In the genomic region with DNA sequence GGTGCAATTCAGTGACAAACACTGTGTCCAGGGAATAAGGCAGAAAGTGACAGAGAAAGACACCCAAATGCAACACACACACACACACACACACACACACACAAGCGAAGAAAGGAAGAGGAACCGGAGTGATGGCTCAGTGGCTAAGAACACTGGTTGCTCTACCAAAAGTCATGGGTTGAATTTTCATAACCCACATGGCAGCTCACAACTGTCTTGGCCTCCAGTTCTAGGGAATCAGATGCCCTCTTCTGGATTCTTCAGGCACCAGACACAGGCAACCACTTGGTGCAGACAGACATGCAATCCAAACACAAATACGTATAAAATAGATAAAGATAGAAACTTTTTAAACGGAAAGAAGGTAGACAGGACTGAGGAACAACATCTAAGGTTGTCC, we compare ENCODE assay signal across 22 mouse cellular contexts.
"Had no signal": no experiment of that assay in that cellular context is flagged by ENCODE, and none has a peak within 500 bp of the region (broad histone marks: within the 10 kb centered on the region; RNA-seq: fewer than 3 reads in every experiment).

No protein-coding gene starts in this region.

- H3K27me3 ChIP-seq: kidney, embryonic 15.5 days; limb, embryonic 12.5 days; limb, embryonic 15.5 days; lung, embryonic 15.5 days; neural tube, embryonic 12.5 days; neural tube, embryonic 15.5 days; stomach, embryonic 15.5 days had no signal

- DNase-seq: kidney, adult 11 months; kidney, postnatal 25 days; left cerebral cortex, postnatal 4 days; liver, postnatal 0 days; lung, postnatal 10 days; lung, postnatal 36 days; midbrain, embryonic 14.5 days; right cerebral cortex, adult 18-20 months; right cerebral cortex, postnatal 25 days; spleen, adult 18-20 months; thymus, adult 18-20 months; thymus, postnatal 4 days had no signal

- H3K9ac ChIP-seq: kidney, embryonic 15.5 days; limb, embryonic 12.5 days; limb, embryonic 15.5 days; liver, embryonic 14.5 days; liver, postnatal 0 days; lung, embryonic 15.5 days; neural tube, embryonic 12.5 days; neural tube, embryonic 15.5 days; stomach, embryonic 15.5 days had no signal

- H3K36me3 ChIP-seq: kidney, embryonic 15.5 days; limb, embryonic 12.5 days; limb, embryonic 15.5 days; lung, embryonic 15.5 days; neural tube, embryonic 12.5 days; neural tube, embryonic 15.5 days; stomach, embryonic 15.5 days had no signal

- H3K4me3 ChIP-seq: kidney, embryonic 15.5 days; limb, embryonic 12.5 days; limb, embryonic 15.5 days; lung, embryonic 15.5 days; neural tube, embryonic 12.5 days; neural tube, embryonic 15.5 days; stomach, embryonic 15.5 days had no signal

- ATAC-seq: inflammation-experienced regulatory T-cells, adult 6 months; liver, postnatal 0 days had no signal

- H3K4me2 ChIP-seq: kidney, embryonic 15.5 days; limb, embryonic 12.5 days; limb, embryonic 15.5 days; liver, embryonic 11.5 days; lung, embryonic 15.5 days; neural tube, embryonic 12.5 days; neural tube, embryonic 15.5 days; stomach, embryonic 15.5 days had no signal

- H3K4me1 ChIP-seq: neural tube, embryonic 12.5 days; neural tube, embryonic 15.5 days; stomach, embryonic 15.5 days had no signal

- H3K9me3 ChIP-seq: kidney, embryonic 15.5 days; limb, embryonic 12.5 days; limb, embryonic 15.5 days; lung, embryonic 15.5 days; neural tube, embryonic 12.5 days; neural tube, embryonic 15.5 days; stomach, embryonic 15.5 days had no signal

- H3K27ac ChIP-seq: kidney, embryonic 15.5 days; limb, embryonic 12.5 days; limb, embryonic 15.5 days; liver, embryonic 14.5 days; lung, embryonic 15.5 days; neural tube, embryonic 12.5 days; neural tube, embryonic 15.5 days; stomach, embryonic 15.5 days had no signal
